Comparison of ENCODE assay signal across 18 mouse cellular contexts in the genomic region with DNA sequence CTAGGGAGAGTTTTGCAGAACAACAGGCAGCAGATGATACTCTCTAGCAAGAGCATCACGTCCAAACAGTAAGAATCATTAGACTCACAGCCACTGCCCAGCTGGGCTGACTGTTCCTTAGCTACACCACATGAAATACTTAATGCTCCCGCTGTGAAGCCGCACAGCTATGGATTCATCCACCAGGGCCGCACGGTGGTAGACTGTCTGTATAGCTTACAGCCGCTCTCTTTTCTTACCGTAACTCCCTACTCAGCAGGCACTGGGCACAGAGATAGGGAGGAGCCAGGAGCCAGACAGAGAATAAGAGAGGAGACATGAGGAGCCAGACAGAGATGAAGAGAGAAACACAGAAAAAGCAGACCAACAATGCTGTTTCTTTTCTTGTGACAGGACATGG. TPM values are rescaled to one million over a fixed set of nuclear protein-coding genes. Genes with fewer than 3 reads are reported as not detected.
DNase-seq lines count a peak whose midpoint lies in the region; ATAC-seq and TF ChIP-seq lines count a peak whose summit lies in the region.
"Had no signal": no experiment of that assay in that cellular context is flagged by ENCODE, and none has a peak within 500 bp of the region (broad histone marks: within the 10 kb centered on the region; RNA-seq: fewer than 3 reads in every experiment).

No protein-coding gene starts in this region.

- DNase-seq in forebrain, embryonic 11.5 days (ENCODE audit: low spot score): no peak
- no peak for DNase-seq in lung, postnatal 14 days
- peak; percentile 16 for DNase-seq in hindbrain, postnatal 0 days (ENCODE audit: low spot score)
- DNase-seq in stomach, postnatal 0 days (ENCODE audit: low spot score): no peak
- no peak for DNase-seq in lung, adult 2 months
- DNase-seq in natural killer cell, adult 2 months (ENCODE audit: low spot score in 2 of 2): no peak
- DNase-seq: adrenal gland, adult 8-10 months; cerebellum, adult 9-11 months; embryo, embryonic 11 days; heart, adult 11 months; kidney, postnatal 10 days; layer of hippocampus, adult 9-11 months; lung, embryonic 14.5 days; thymus, adult 18-20 months had no signal

- H3K9ac ChIP-seq in forebrain, embryonic 12.5 days: no peak overlapping the region
- no peak overlapping the region for H3K9ac ChIP-seq in forebrain, embryonic 11.5 days (ENCODE audit: low read length)
- no peak overlapping the region for H3K9ac ChIP-seq in lung, embryonic 15.5 days
- H3K9ac ChIP-seq in hindbrain, postnatal 0 days (replicated peaks; ENCODE audit: low read length): no peak overlapping the region
- H3K9ac ChIP-seq in stomach, postnatal 0 days (ENCODE audit: low read length): no peak overlapping the region
- H3K9ac ChIP-seq: lung, embryonic 14.5 days had no signal

- 0 out of 2 replicates have a peak, but pooled peaks have one; percentile 20 for ATAC-seq in forebrain, embryonic 12.5 days (ENCODE audit: low FRiP score)
- ATAC-seq in forebrain, embryonic 11.5 days (replicated peaks; ENCODE audit: low FRiP score): no peak
- ATAC-seq in lung, embryonic 15.5 days (ENCODE audit: borderline replicate concordance, extremely low read depth, low FRiP score, low TSS enrichment): no peak
- ATAC-seq in hindbrain, postnatal 0 days: peak; percentile 61; the same call in 1 of the 2 replicates
- peak; percentile 55; the same call in 1 of the 2 replicates for ATAC-seq in stomach, postnatal 0 days (ENCODE audit: low FRiP score, low TSS enrichment)
- ATAC-seq: inflammation-experienced regulatory T-cells, adult 6 months had no signal

- H3K27me3 ChIP-seq in forebrain, embryonic 12.5 days: no peaks in the 10 kb centered on the region
- H3K27me3 ChIP-seq in forebrain, embryonic 11.5 days (ENCODE audit: control insufficient read depth, insufficient read depth, low read length): no peaks in the 10 kb centered on the region
- H3K27me3 ChIP-seq in lung, embryonic 15.5 days: no peaks in the 10 kb centered on the region
- H3K27me3 ChIP-seq in hindbrain, postnatal 0 days (ENCODE audit: insufficient read depth, low read length): no peaks in the 10 kb centered on the region
- no peaks in the 10 kb centered on the region for H3K27me3 ChIP-seq in stomach, postnatal 0 days (ENCODE audit: control insufficient read depth, insufficient read depth, low read length)
- H3K27me3 ChIP-seq: CH12.LX had no signal

- TF ChIP-seq POLR2A in lung, adult 2 months (IDR thresholded peaks at IDR 0.05; ENCODE audit: borderline replicate concordance, extremely low read depth, low read depth, low read length): no peak

- TF ChIP-seq CTCF in hindbrain, postnatal 0 days (IDR thresholded peaks at IDR 0.05; ENCODE audit: low read depth): 0 out of 2 replicates have a peak, but pooled peaks have one; percentile 8
- TF ChIP-seq CTCF in stomach, postnatal 0 days (IDR thresholded peaks at IDR 0.05; ENCODE audit: low read depth): no peak
- TF ChIP-seq CTCF in lung, adult 2 months (IDR thresholded peaks at IDR 0.05; ENCODE audit: insufficient read depth, low read length): no peak

- H3K4me1 ChIP-seq in forebrain, embryonic 12.5 days: 0 out of 2 replicates have a peak, but pooled peaks cover 5% of the 10 kb centered on the region
- H3K4me1 ChIP-seq in forebrain, embryonic 11.5 days (replicated peaks; ENCODE audit: control insufficient read depth, insufficient read depth, low read length): no peaks in the 10 kb centered on the region
- no peaks in the 10 kb centered on the region for H3K4me1 ChIP-seq in lung, embryonic 15.5 days
- H3K4me1 ChIP-seq in hindbrain, postnatal 0 days (ENCODE audit: insufficient read depth, low read length): no peaks in the 10 kb centered on the region
- H3K4me1 ChIP-seq in stomach, postnatal 0 days (replicated peaks; ENCODE audit: control insufficient read depth, insufficient read depth): no peaks in the 10 kb centered on the region
- no peaks in the 10 kb centered on the region for H3K4me1 ChIP-seq in lung, adult 2 months (ENCODE audit: control insufficient read depth, insufficient read depth, low read length)

- 53% methylated on average over 7 of the region's 7 CpGs for WGBS in forebrain, embryonic 12.5 days
- 57% methylated on average over 7 of the region's 7 CpGs for WGBS in forebrain, embryonic 11.5 days
- 70% methylated on average over 7 of the region's 7 CpGs for whole genome bisulfite sequencing in lung, embryonic 15.5 days
- WGBS in hindbrain, postnatal 0 days: 30% methylated on average over 7 of the region's 7 CpGs
- 54% methylated on average over 7 of the region's 7 CpGs for WGBS in stomach, postnatal 0 days
- 73% methylated on average over 7 of the region's 7 CpGs for WGBS in lung, adult 2 months

- H3K4me3 ChIP-seq in forebrain, embryonic 12.5 days (replicated peaks): no peak overlapping the region
- H3K4me3 ChIP-seq in forebrain, embryonic 11.5 days (ENCODE audit: low read depth, low read length): no peak overlapping the region
- no peak overlapping the region for H3K4me3 ChIP-seq in lung, embryonic 15.5 days
- H3K4me3 ChIP-seq in hindbrain, postnatal 0 days (ENCODE audit: low read length): no peak overlapping the region
- H3K4me3 ChIP-seq in stomach, postnatal 0 days (ENCODE audit: low read depth, low read length): no peak overlapping the region
- H3K4me3 ChIP-seq in lung, adult 2 months (replicated peaks; ENCODE audit: extremely low read depth, low read depth, low read length): no peak overlapping the region

- no peaks in the 10 kb centered on the region for H3K36me3 ChIP-seq in forebrain, embryonic 12.5 days (replicated peaks)
- no peaks in the 10 kb centered on the region for H3K36me3 ChIP-seq in forebrain, embryonic 11.5 days (ENCODE audit: control insufficient read depth, insufficient read depth, low read length)
- no peaks in the 10 kb centered on the region for H3K36me3 ChIP-seq in lung, embryonic 15.5 days
- H3K36me3 ChIP-seq in hindbrain, postnatal 0 days (ENCODE audit: insufficient read depth, low read length): no peaks in the 10 kb centered on the region
- no peaks in the 10 kb centered on the region; the same call in 1 of the 2 replicates for H3K36me3 ChIP-seq in stomach, postnatal 0 days (ENCODE audit: control insufficient read depth, insufficient read depth, low read length)

- H3K27ac ChIP-seq in forebrain, embryonic 12.5 days: no peak overlapping the region
- H3K27ac ChIP-seq in forebrain, embryonic 11.5 days (ENCODE audit: low read depth, low read length): no peak overlapping the region
- H3K27ac ChIP-seq in lung, embryonic 15.5 days: no peak overlapping the region
- no peak overlapping the region for H3K27ac ChIP-seq in hindbrain, postnatal 0 days
- no peak overlapping the region for H3K27ac ChIP-seq in stomach, postnatal 0 days (replicated peaks)

- no peaks in the 10 kb centered on the region for H3K9me3 ChIP-seq in forebrain, embryonic 12.5 days
- H3K9me3 ChIP-seq in forebrain, embryonic 11.5 days (ENCODE audit: control insufficient read depth, low read length): no peaks in the 10 kb centered on the region
- H3K9me3 ChIP-seq in lung, embryonic 15.5 days: no peaks in the 10 kb centered on the region
- no peaks in the 10 kb centered on the region for H3K9me3 ChIP-seq in hindbrain, postnatal 0 days (ENCODE audit: low read length)
- no peaks in the 10 kb centered on the region for H3K9me3 ChIP-seq in stomach, postnatal 0 days (ENCODE audit: control insufficient read depth, low read length)

- no peak overlapping the region for H3K4me2 ChIP-seq in forebrain, embryonic 12.5 days
- no peak overlapping the region for H3K4me2 ChIP-seq in forebrain, embryonic 11.5 days (ENCODE audit: low read depth, low read length, severe bottlenecking)
- peak overlapping the region; percentile 5; the same call in 1 of the 2 replicates for H3K4me2 ChIP-seq in lung, embryonic 15.5 days
- no peak overlapping the region for H3K4me2 ChIP-seq in hindbrain, postnatal 0 days (ENCODE audit: low read depth, low read length)
- H3K4me2 ChIP-seq in stomach, postnatal 0 days (replicated peaks; ENCODE audit: low read depth): peak overlapping the region; percentile 4; the same call in 1 of the 2 replicates
- H3K4me2 ChIP-seq: lung, embryonic 14.5 days had no signal

- no peak for TF ChIP-seq EP300 in stomach, postnatal 0 days (optimal IDR thresholded peaks at IDR 0.05)

RNA-seq across cellular contexts. Expression of a gene that starts 25.4 kb away (rescaled TPM):
- polyA plus RNA-seq in forebrain, embryonic 12.5 days (2016; fragmentation: Nextera tagmentation; extraction: Ambion mirVana): 0.28 and 0.43 TPM in 2 replicates
- polyA plus RNA-seq in forebrain, embryonic 11.5 days (2014; fragmentation: Nextera tagmentation; extraction: Ambion mirVana): 0.52 and 0.69 TPM in 2 replicates
- polyA plus RNA-seq in lung, embryonic 15.5 days (2015; fragmentation: Nextera tagmentation; extraction: Ambion mirVana): 0.98 and 1.0 TPM in 2 replicates
- 4.3 and 4.5 TPM in 2 replicates for total RNA-seq in hindbrain, postnatal 0 days (2014; rRNA removed)
- polyA plus RNA-seq in hindbrain, postnatal 0 days (2015; fragmentation: Nextera tagmentation; extraction: Ambion mirVana): 2.9 and 3.5 TPM in 2 replicates
- 0.24 and 0.25 TPM in 2 replicates for polyA plus RNA-seq in stomach, postnatal 0 days (2015; fragmentation: Nextera tagmentation; extraction: Ambion mirVana)
- 0.95 and 1.6 TPM in 2 replicates for polyA plus RNA-seq in lung, adult 2 months (2012; rRNA removed)
- polyA plus RNA-seq: inflammation-experienced regulatory T-cells, adult 6 months had no signal

RNA-seq across cellular contexts. Expression of a gene that starts 30.8 kb away (rescaled TPM):
- polyA plus RNA-seq in forebrain, embryonic 12.5 days (2016; fragmentation: Nextera tagmentation; extraction: Ambion mirVana): 25.4 and 26.0 TPM in 2 replicates
- 27.2 and 28.0 TPM in 2 replicates for polyA plus RNA-seq in forebrain, embryonic 11.5 days (2014; fragmentation: Nextera tagmentation; extraction: Ambion mirVana)
- polyA plus RNA-seq in lung, embryonic 15.5 days (2015; fragmentation: Nextera tagmentation; extraction: Ambion mirVana): 29.9 and 33.7 TPM in 2 replicates
- 30.6 and 40.6 TPM in 2 replicates for total RNA-seq in hindbrain, postnatal 0 days (2014; rRNA removed)
- polyA plus RNA-seq in hindbrain, postnatal 0 days (2015; fragmentation: Nextera tagmentation; extraction: Ambion mirVana): 39.7 and 44.6 TPM in 2 replicates
- polyA plus RNA-seq in stomach, postnatal 0 days (2015; fragmentation: Nextera tagmentation; extraction: Ambion mirVana): 56.0 and 60.8 TPM in 2 replicates
- 24.9 and 36.7 TPM in 2 replicates for polyA plus RNA-seq in lung, adult 2 months (2012; rRNA removed)

RNA-seq across cellular contexts. Expression of a gene that starts 57.6 kb away (rescaled TPM):
- polyA plus RNA-seq in forebrain, embryonic 12.5 days (2016; fragmentation: Nextera tagmentation; extraction: Ambion mirVana): 0.35 and 0.64 TPM in 2 replicates
- polyA plus RNA-seq in forebrain, embryonic 11.5 days (2014; fragmentation: Nextera tagmentation; extraction: Ambion mirVana): 0.49 and 0.80 TPM in 2 replicates
- 1.9 and 2.1 TPM in 2 replicates for polyA plus RNA-seq in lung, embryonic 15.5 days (2015; fragmentation: Nextera tagmentation; extraction: Ambion mirVana)
- 4.6 and 5.5 TPM in 2 replicates for total RNA-seq in hindbrain, postnatal 0 days (2014; rRNA removed)
- polyA plus RNA-seq in hindbrain, postnatal 0 days (2015; fragmentation: Nextera tagmentation; extraction: Ambion mirVana): 0.91 and 1.4 TPM in 2 replicates
- polyA plus RNA-seq in stomach, postnatal 0 days (2015; fragmentation: Nextera tagmentation; extraction: Ambion mirVana): 2.4 and 3.1 TPM in 2 replicates
- polyA plus RNA-seq in lung, adult 2 months (2012; rRNA removed): 6.4 and 9.5 TPM in 2 replicates

Comparison
In these comparisons a context has a peak if more than half of its experiments do, and no peak if none do; other contexts are left out.
1. ATAC-seq: peak in forebrain, embryonic 12.5 days (single experiment), hindbrain, postnatal 0 days (single experiment) and stomach, postnatal 0 days (single experiment); none in forebrain, embryonic 11.5 days (single experiment) and lung, embryonic 15.5 days (single experiment).
2. H3K4me2 ChIP-seq: peak in lung, embryonic 15.5 days (single experiment) and stomach, postnatal 0 days (single experiment); none in forebrain, embryonic 12.5 days (single experiment), forebrain, embryonic 11.5 days (single experiment) and hindbrain, postnatal 0 days (single experiment).